Mouse (Mus musculus) megakaryocyte, embryonic 14.5 days (primary cell): ENCODE data around the gene Pknox2.

Source experiments
- FLI1 ChIP-seq: IDR thresholded peaks from 2 replicates; pipeline ENCODE4 v1.6.1; 2012; ENCODE audit warnings: low read length, inconsistent platforms, mixed read lengths
- GATA1 ChIP-seq: IDR thresholded peaks from 3 replicates; pipeline ENCODE4 v1.6.1; 2012; ENCODE audit warnings: mixed read lengths, low read length, inconsistent platforms, borderline replicate concordance

- TF ChIP-seq GATA1 (no peak), FLI1 (no peak)
Measured at GRCm38 (mm10) chr9:36905452-36905851, 241.8 kb downstream of the Pknox2 start.
